Mouse (Mus musculus): ENCODE data around the gene Rgl1. TPM values are rescaled to one million over a fixed set of nuclear protein-coding genes. Genes with fewer than 3 reads are reported as not detected.

Rgl1 gene
- polyA plus RNA-seq, 2 experiments, result 5.4 to 8.6 TPM

GRCm38 (mm10) chr1:152572755-152573469 lies 193.2 kb downstream of the Rgl1 start:
- Histone ChIP-seq H3K36me3 (replicated peaks; ENCODE audit: control insufficient read depth, insufficient read depth, low read depth) (no peaks in the 10 kb centered on the region), H3K9ac (replicated peaks) (no peak overlapping the region), H3K4me2 (ENCODE audit: low read depth) (no peak overlapping the region), H3K27ac (no peak overlapping the region), H3K4me3 (ENCODE audit: insufficient read depth in 1 of 2, low read depth in 2 of 2, low read length in 2 of 2) (no peak overlapping the region), H3K27me3 (ENCODE audit: control insufficient read depth, insufficient read depth, low read length) (no peaks in the 10 kb centered on the region), H3K9me3 (ENCODE audit: control insufficient read depth, low read length) (no peaks in the 10 kb centered on the region), H3K4me1 (replicated peaks; ENCODE audit: control insufficient read depth in 2 of 2, insufficient read depth in 2 of 2, low read length in 1 of 2) (peaks cover 0 to 13% of the 10 kb centered on the region in 2 experiments; a peak in 3 of 4 replicates)
- DNase-seq (ENCODE audit: low read depth in 3 of 3, low spot score in 3 of 3) (no peak), ATAC-seq (ENCODE audit: insufficient read depth) (no peak)
- TF ChIP-seq EP300 (IDR thresholded peaks at IDR 0.05; ENCODE audit: low read depth), result no peak
- TF ChIP-seq CTCF (IDR thresholded peaks at IDR 0.05; ENCODE audit: low read depth), result no peak
- WGBS (ENCODE audit: insufficient replicate concordance), result 26% methylated on average over 7 of the region's 7 CpGs

- Histone ChIP-seq H3K9ac (replicated peaks) (no peak overlapping the region), H3K9me3 (ENCODE audit: control insufficient read depth, low read length) (no peaks in the 10 kb centered on the region), H3K27me3 (ENCODE audit: control insufficient read depth, insufficient read depth, low read length) (no peaks in the 10 kb centered on the region), H3K4me2 (ENCODE audit: low read depth) (no peak overlapping the region), H3K4me1 (replicated peaks; ENCODE audit: control insufficient read depth in 2 of 2, insufficient read depth in 2 of 2, low read length in 1 of 2) (peaks cover 0 to 11% of the 10 kb centered on the region in 2 experiments; a peak in 3 of 4 replicates), H3K4me3 (ENCODE audit: insufficient read depth in 1 of 2, low read depth in 2 of 2, low read length in 2 of 2) (no peak overlapping the region), H3K36me3 (replicated peaks; ENCODE audit: control insufficient read depth, insufficient read depth, low read depth) (no peaks in the 10 kb centered on the region), H3K27ac (no peak overlapping the region)
- 68% methylated on average over 14 of the region's 14 CpGs for WGBS (ENCODE audit: insufficient replicate concordance)
- ATAC-seq (ENCODE audit: insufficient read depth), result no peak
- no peak for DNase-seq (ENCODE audit: low read depth in 3 of 3, low spot score in 3 of 3)
- TF ChIP-seq CTCF (IDR thresholded peaks at IDR 0.05; ENCODE audit: low read depth) (no peak), EP300 (IDR thresholded peaks at IDR 0.05; ENCODE audit: low read depth) (no peak)
These were observed 194.8 kb downstream of the Rgl1 start for GRCm38 (mm10) chr1:152571340-152571739.

- H3K36me3 ChIP-seq (replicated peaks; ENCODE audit: control insufficient read depth, insufficient read depth, low read depth), result no peaks in the 10 kb centered on the region
- ATAC-seq (ENCODE audit: insufficient read depth), result no peak
- 70% methylated on average over 9 of the region's 9 CpGs for WGBS (ENCODE audit: insufficient replicate concordance)
- H3K27me3 ChIP-seq (ENCODE audit: control insufficient read depth, insufficient read depth, low read length), result no peaks in the 10 kb centered on the region
- no peaks in the 10 kb centered on the region for H3K9me3 ChIP-seq (ENCODE audit: control insufficient read depth, low read length)
- no peak overlapping the region for H3K27ac ChIP-seq
- peaks cover 0 to 11% of the 10 kb centered on the region in 2 experiments; a peak in 3 of 4 replicates for H3K4me1 ChIP-seq (replicated peaks; ENCODE audit: control insufficient read depth in 2 of 2, insufficient read depth in 2 of 2, low read length in 1 of 2)
- no peak for DNase-seq (ENCODE audit: low read depth in 3 of 3, low spot score in 3 of 3)
- H3K4me3 ChIP-seq (ENCODE audit: insufficient read depth in 1 of 2, low read depth in 2 of 2, low read length in 2 of 2), result no peak overlapping the region
- no peak overlapping the region for H3K9ac ChIP-seq (replicated peaks)
- TF ChIP-seq EP300 (IDR thresholded peaks at IDR 0.05; ENCODE audit: low read depth) (no peak), CTCF (IDR thresholded peaks at IDR 0.05; ENCODE audit: low read depth) (no peak)
- no peak overlapping the region for H3K4me2 ChIP-seq (ENCODE audit: low read depth)
These were observed 195.5 kb downstream of the Rgl1 start for GRCm38 (mm10) chr1:152570681-152571080.

- TF ChIP-seq CTCF (IDR thresholded peaks at IDR 0.05; ENCODE audit: low read depth) (no peak), EP300 (IDR thresholded peaks at IDR 0.05; ENCODE audit: low read depth) (no peak)
- no peak overlapping the region for H3K4me2 ChIP-seq (ENCODE audit: low read depth)
- no peak overlapping the region for H3K9ac ChIP-seq (replicated peaks)
- no peaks in the 10 kb centered on the region for H3K4me1 ChIP-seq (replicated peaks; ENCODE audit: control insufficient read depth in 2 of 2, insufficient read depth in 2 of 2, low read length in 1 of 2)
- H3K27me3 ChIP-seq (ENCODE audit: control insufficient read depth, insufficient read depth, low read length), result no peaks in the 10 kb centered on the region
- ATAC-seq (ENCODE audit: insufficient read depth) (no peak), DNase-seq (ENCODE audit: low read depth in 3 of 3, low spot score in 3 of 3) (no peak)
- no peaks in the 10 kb centered on the region for H3K9me3 ChIP-seq (ENCODE audit: control insufficient read depth, low read length)
- no peak overlapping the region for H3K27ac ChIP-seq
- H3K36me3 ChIP-seq (replicated peaks; ENCODE audit: control insufficient read depth, insufficient read depth, low read depth), result no peaks in the 10 kb centered on the region
- WGBS (ENCODE audit: insufficient replicate concordance), result 67% methylated on average over 5 of the region's 5 CpGs
- no peak overlapping the region for H3K4me3 ChIP-seq (ENCODE audit: insufficient read depth in 1 of 2, low read depth in 2 of 2, low read length in 2 of 2)
These were observed 202.9 kb downstream of the Rgl1 start for GRCm38 (mm10) chr1:152563282-152563681.

GRCm38 (mm10) chr1:152562877-152563276 lies 203.3 kb downstream of the Rgl1 start:
- Histone ChIP-seq H3K4me2 (ENCODE audit: low read depth) (no peak overlapping the region), H3K36me3 (replicated peaks; ENCODE audit: control insufficient read depth, insufficient read depth, low read depth) (no peaks in the 10 kb centered on the region), H3K4me3 (ENCODE audit: insufficient read depth in 1 of 2, low read depth in 2 of 2, low read length in 2 of 2) (no peak overlapping the region), H3K27ac (no peak overlapping the region), H3K9me3 (ENCODE audit: control insufficient read depth, low read length) (no peaks in the 10 kb centered on the region), H3K9ac (replicated peaks) (no peak overlapping the region), H3K27me3 (ENCODE audit: control insufficient read depth, insufficient read depth, low read length) (no peaks in the 10 kb centered on the region), H3K4me1 (replicated peaks; ENCODE audit: control insufficient read depth in 2 of 2, insufficient read depth in 2 of 2, low read length in 1 of 2) (no peaks in the 10 kb centered on the region)
- ATAC-seq (ENCODE audit: insufficient read depth), result no peak
- 76% methylated on average over 6 of the region's 6 CpGs for WGBS (ENCODE audit: insufficient replicate concordance)
- DNase-seq (ENCODE audit: low read depth in 3 of 3, low spot score in 3 of 3), result no peak
- TF ChIP-seq EP300 (IDR thresholded peaks at IDR 0.05; ENCODE audit: low read depth) (no peak), CTCF (IDR thresholded peaks at IDR 0.05; ENCODE audit: low read depth) (no peak)
